Mouse (Mus musculus) urinary bladder, postnatal 25 days (tissue): ENCODE data around the gene Adamts16.

Experiments used
- DNase-seq: peaks from one replicate; pipeline ENCODE4 v3.0.0; 2022; ENCODE audit warnings: low spot score

The Adamts16 gene

GRCm38 (mm10) chr13:70713331-70713730 lies 128.3 kb downstream of the Adamts16 start:
- no peak for DNase-seq

- DNase-seq = no peak
Measured at GRCm38 (mm10) chr13:70707158-70707854, 134.3 kb downstream of the Adamts16 start.

- no peak for DNase-seq
Measured at GRCm38 (mm10) chr13:70702904-70703303, 138.7 kb downstream of the Adamts16 start.

- DNase-seq = no peak
Measured at GRCm38 (mm10) chr13:70698812-70699387, 142.7 kb downstream of the Adamts16 start.

- no peak for DNase-seq
Measured at GRCm38 (mm10) chr13:70689452-70689960, 152.1 kb downstream of the Adamts16 start.

GRCm38 (mm10) chr13:70685825-70686224 lies 155.8 kb downstream of the Adamts16 start:
- no peak for DNase-seq

GRCm38 (mm10) chr13:70684976-70685609 lies 156.5 kb downstream of the Adamts16 start:
- no peak for DNase-seq

GRCm38 (mm10) chr13:70681411-70682183 lies 160.0 kb downstream of the Adamts16 start:
- no peak for DNase-seq

GRCm38 (mm10) chr13:70680316-70680715 lies 161.3 kb downstream of the Adamts16 start:
- no peak for DNase-seq
